Mouse (Mus musculus) thymus, adult 2 months (tissue): ENCODE data around the gene Rpl29. TPM values are rescaled to one million over a fixed set of nuclear protein-coding genes. Genes with fewer than 3 reads are reported as not detected.

Source experiments
- DNase-seq: peaks from one replicate; pipeline ENCODE4 v3.0.0; 2021
- H3K27ac ChIP-seq: fragments of 200-500 bp; 2 replicates; pipeline ENCODE4 v1.5.1; 2012; ENCODE audit warnings: low read length, control low read depth; ENCODE audit not compliant: control insufficient read depth, insufficient read depth
- H3K27me3 ChIP-seq: fragments of 200-500 bp; 2 replicates; pipeline ENCODE4 v1.6.1; 2012; ENCODE audit warnings: mild to moderate bottlenecking, low read length, moderate library complexity, mixed read lengths; ENCODE audit not compliant: control insufficient read depth, insufficient read depth
- H3K36me3 ChIP-seq: fragments of 200-500 bp; 2 replicates; pipeline ENCODE4 v1.6.1; 2012; ENCODE audit warnings: mild to moderate bottlenecking, low read length, moderate library complexity; ENCODE audit not compliant: control insufficient read depth, insufficient read depth
- H3K4me1 ChIP-seq: fragments of 200-500 bp; replicated peaks from 2 replicates; pipeline ENCODE4 v1.6.1; 2012; ENCODE audit warnings: low read length; ENCODE audit not compliant: control insufficient read depth, insufficient read depth
- H3K4me3 ChIP-seq: fragments of 200-500 bp; 2 replicates; pipeline ENCODE4 v1.5.1; 2012; ENCODE audit warnings: mild to moderate bottlenecking, low read length, control low read depth, moderate library complexity; ENCODE audit not compliant: control insufficient read depth, insufficient read depth
- CTCF ChIP-seq: fragments of 200-500 bp; IDR thresholded peaks from 2 replicates; pipeline ENCODE4 v1.5.1; 2012; ENCODE audit warnings: mild to moderate bottlenecking, control low read depth, low read length, moderate library complexity, borderline replicate concordance; ENCODE audit not compliant: control insufficient read depth, poor library complexity, insufficient read depth; ENCODE audit errors: extremely low read depth
- POLR2A ChIP-seq: fragments of 200-500 bp; IDR thresholded peaks from 2 replicates; pipeline ENCODE4 v1.6.1; 2012; ENCODE audit warnings: mild to moderate bottlenecking, low read length, control low read depth, moderate library complexity; ENCODE audit not compliant: control insufficient read depth, poor library complexity, insufficient read depth; ENCODE audit errors: extremely low read depth
- WGBS: fragments of 180-500 bp; shearing (Covaris S2); methylation state at CpG from one replicate; pipeline ENCODE4 v1.1.7; 2018; 5-methylcytosine and 5-hydroxymethylcytosine counted together
- polyA plus RNA-seq: library from polyadenylated mRNA; depleted of rRNA; stranded (reverse); fragments of >200 nt; gene quantifications from 2 replicates; pipeline ENCODE4 v1.2.3, GENCODE M21; 2012

The Rpl29 gene
- polyA plus RNA-seq, 1 experiment = 524 TPM

GRCm38 (mm10) chr9:106464751-106465541 is 35.7 kb downstream of the Rpl29 start:
- 2% methylated on average over 98 of the region's 99 CpGs for WGBS
- no peak overlapping the region for H3K27ac ChIP-seq

GRCm38 (mm10) chr9:106465571-106466200 is 36.4 kb downstream of the Rpl29 start, which contains the start of gene Gpr62:
TSS of gene Gpr62 (minus strand) at chr9:106465938.
- 28% methylated on average over 26 of the region's 26 CpGs for WGBS
- no peak for TF ChIP-seq POLR2A
- peak within 1 kb of the TSS; percentile 36 for H3K4me3 ChIP-seq
- peaks cover 9% of the 10 kb centered on the region; the same call in 1 of the 2 replicates for H3K27me3 ChIP-seq
- peaks cover 14% of the 10 kb centered on the region for H3K4me1 ChIP-seq
- no peaks in the 10 kb centered on the region for H3K36me3 ChIP-seq
- H3K27ac ChIP-seq = no peak within 1 kb of the TSS
- no peak for DNase-seq

More at GRCm38 (mm10) chr9:106464751-106465541, 35.7 kb downstream of the Rpl29 start:
- peaks cover 14% of the 10 kb centered on the region for H3K4me1 ChIP-seq
- H3K4me3 ChIP-seq = peak overlapping the region; percentile 36
- DNase-seq = no peak
- peaks cover 9% of the 10 kb centered on the region; the same call in 1 of the 2 replicates for H3K27me3 ChIP-seq
- TF ChIP-seq POLR2A (no peak), CTCF (no peak)
- H3K36me3 ChIP-seq = no peaks in the 10 kb centered on the region

GRCm38 (mm10) chr9:106466721-106467120 is 37.5 kb downstream of the Rpl29 start:
- Histone ChIP-seq H3K4me1 (peaks cover 14% of the 10 kb centered on the region), H3K27me3 (peaks cover 9% of the 10 kb centered on the region; the same call in 1 of the 2 replicates), H3K36me3 (no peaks in the 10 kb centered on the region), H3K27ac (no peak overlapping the region), H3K4me3 (no peak overlapping the region)
- DNase-seq = no peak
- WGBS = 94% methylated on average over 6 of the region's 6 CpGs
- no peak for TF ChIP-seq POLR2A
- no peak for TF ChIP-seq CTCF

GRCm38 (mm10) chr9:106467746-106468145 is 38.5 kb downstream of the Rpl29 start:
- H3K4me1 ChIP-seq = peaks cover 14% of the 10 kb centered on the region

GRCm38 (mm10) chr9:106469317-106469716 is 40.1 kb downstream of the Rpl29 start:
- Histone ChIP-seq H3K4me3 (no peak overlapping the region), H3K27me3 (peaks cover 5% of the 10 kb centered on the region; the same call in 1 of the 2 replicates), H3K27ac (no peak overlapping the region), H3K4me1 (peaks cover 14% of the 10 kb centered on the region), H3K36me3 (no peaks in the 10 kb centered on the region)
- 39% methylated on average over 6 of the region's 6 CpGs for WGBS
- TF ChIP-seq POLR2A (no peak), CTCF (no peak)
- DNase-seq = no peak

More at GRCm38 (mm10) chr9:106467746-106468145, 38.5 kb downstream of the Rpl29 start:
- Histone ChIP-seq H3K36me3 (no peaks in the 10 kb centered on the region), H3K27me3 (peaks cover 9% of the 10 kb centered on the region; the same call in 1 of the 2 replicates), H3K27ac (no peak overlapping the region), H3K4me3 (no peak overlapping the region)
- TF ChIP-seq POLR2A = no peak
- TF ChIP-seq CTCF = no peak
- DNase-seq = no peak
- 95% methylated on average over 7 of the region's 7 CpGs for WGBS

- H3K27me3 ChIP-seq = peaks cover 5% of the 10 kb centered on the region; the same call in 1 of the 2 replicates
- TF ChIP-seq CTCF = no peak
- no peak for TF ChIP-seq POLR2A
- no peak overlapping the region for H3K4me3 ChIP-seq
- peaks cover 16% of the 10 kb centered on the region for H3K4me1 ChIP-seq
- no peak overlapping the region for H3K27ac ChIP-seq
- no peaks in the 10 kb centered on the region for H3K36me3 ChIP-seq
- DNase-seq = no peak
- WGBS = 28% methylated on average over 9 of the region's 9 CpGs
Measured at GRCm38 (mm10) chr9:106469776-106470175, 40.5 kb downstream of the Rpl29 start.
